Mouse (Mus musculus) G1E (cell line): ENCODE results near the gene Gpr83.

Source experiments
- CTCF ChIP-seq: IDR thresholded peaks from 2 replicates; pipeline ENCODE4 v1.5.1; 2012; ENCODE audit warnings: low read depth, low read length, inconsistent platforms, mixed read lengths
- POLR2AphosphoS5 ChIP-seq: IDR thresholded peaks from 2 replicates; pipeline ENCODE4 v1.6.1; 2012; ENCODE audit warnings: low read depth, low read length, inconsistent platforms; ENCODE audit not compliant: insufficient replicate concordance

- no peak for TF ChIP-seq CTCF
- no peak for TF ChIP-seq POLR2AphosphoS5
Observed at GRCm38 (mm10) chr9:14832046-14832445, 28.0 kb upstream of the Gpr83 start.
